Mouse (Mus musculus): ENCODE results near the gene Cfdp1. TPM values are rescaled to one million over a fixed set of nuclear protein-coding genes. Genes with fewer than 3 reads are reported as not detected.
A peak's percentile ranks its signal among the peaks of the same experiment; 100 is the strongest.

Cfdp1 gene
- polyA plus RNA-seq, 1 experiment from 2014 or later: 195 TPM

GRCm38 (mm10) chr8:111769296-111769695, 84.8 kb downstream of the Cfdp1 start:
- peaks cover 6% of the 10 kb centered on the region for H3K36me3 ChIP-seq
- H3K27me3 ChIP-seq (replicated peaks): no peaks in the 10 kb centered on the region
- H3K4me1 ChIP-seq: peaks cover 7% of the 10 kb centered on the region; the same call in 1 of the 2 replicates
- H3K9me3 ChIP-seq: no peaks in the 10 kb centered on the region
- no peak for ATAC-seq (ENCODE audit: insufficient read depth, low FRiP score, low read depth)
- WGBS: 68% methylated on average over 15 of the region's 15 CpGs
- H3K4me2 ChIP-seq: no peak overlapping the region
- no peak overlapping the region for H3K4me3 ChIP-seq (replicated peaks)
- H3K9ac ChIP-seq: no peak overlapping the region
- peak overlapping the region; percentile 26; the same call in 1 of the 2 replicates for H3K27ac ChIP-seq

DNA sequence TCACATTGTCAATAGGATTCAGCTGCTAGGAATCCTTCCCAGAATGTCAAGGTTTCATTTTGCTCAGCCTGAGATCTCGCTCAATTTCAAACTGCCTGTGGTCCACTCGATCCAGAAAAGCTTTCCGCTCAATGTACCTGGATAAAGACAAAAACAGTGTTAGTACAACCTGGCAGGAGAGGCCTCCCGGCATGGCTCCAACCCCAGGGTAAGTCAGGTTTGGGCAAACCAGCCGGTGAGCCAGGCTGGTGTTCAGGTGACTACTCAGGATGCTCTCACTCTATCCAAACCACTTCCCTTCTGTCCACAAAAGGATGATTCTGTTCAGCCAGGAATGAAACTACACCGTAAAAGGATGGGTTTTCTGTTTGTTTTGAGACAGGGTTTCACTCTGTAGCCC, 85.4 kb downstream of the Cfdp1 start:
- H3K36me3 ChIP-seq: peaks cover 6% of the 10 kb centered on the region
- no peaks in the 10 kb centered on the region for H3K9me3 ChIP-seq
- H3K27me3 ChIP-seq (replicated peaks): no peaks in the 10 kb centered on the region
- no peak for ATAC-seq (ENCODE audit: insufficient read depth, low FRiP score, low read depth)
- WGBS: 85% methylated on average over 6 of the region's 6 CpGs
- H3K27ac ChIP-seq: no peak overlapping the region
- peaks cover 7% of the 10 kb centered on the region; the same call in 1 of the 2 replicates for H3K4me1 ChIP-seq
- H3K4me2 ChIP-seq: no peak overlapping the region
- no peak overlapping the region for H3K9ac ChIP-seq
- no peak overlapping the region for H3K4me3 ChIP-seq (replicated peaks)

- no peak for ATAC-seq (ENCODE audit: insufficient read depth, low FRiP score, low read depth)
- H3K36me3 ChIP-seq: peaks cover 6% of the 10 kb centered on the region
- no peak overlapping the region for H3K27ac ChIP-seq
- no peaks in the 10 kb centered on the region for H3K9me3 ChIP-seq
- H3K27me3 ChIP-seq (replicated peaks): no peaks in the 10 kb centered on the region
- no peak overlapping the region for H3K4me2 ChIP-seq
- WGBS: 80% methylated on average over 4 of the region's 4 CpGs
- H3K4me3 ChIP-seq (replicated peaks): no peak overlapping the region
- peaks cover 7% of the 10 kb centered on the region; the same call in 1 of the 2 replicates for H3K4me1 ChIP-seq
- H3K9ac ChIP-seq: no peak overlapping the region
Measured at GRCm38 (mm10) chr8:111765616-111766015, 88.5 kb downstream of the Cfdp1 start.

- H3K36me3 ChIP-seq: peaks cover 6% of the 10 kb centered on the region
Measured at GRCm38 (mm10) chr8:111765096-111765495, 89.0 kb downstream of the Cfdp1 start.

DNA sequence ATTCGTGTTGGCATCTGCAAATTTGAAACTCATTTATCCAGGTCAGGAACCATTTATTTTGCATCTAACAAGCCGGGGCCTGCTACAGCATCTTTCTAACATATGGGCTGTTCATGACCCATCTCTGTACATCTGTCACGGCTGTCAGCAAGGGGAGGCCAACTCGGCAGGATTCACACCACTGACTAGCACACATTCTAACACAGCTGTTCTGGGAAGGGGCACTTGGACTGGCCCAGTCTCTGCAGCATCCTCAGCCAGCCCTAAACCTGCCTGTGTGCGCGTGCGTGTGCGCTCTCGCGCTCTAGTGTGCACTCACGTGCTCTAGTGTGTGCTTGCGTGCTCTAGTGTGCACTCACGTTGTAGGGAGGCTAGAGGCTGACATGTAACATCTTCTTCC, 93.4 kb downstream of the Cfdp1 start:
- Histone ChIP-seq H3K4me3 (replicated peaks) (no peak overlapping the region), H3K27me3 (replicated peaks) (no peaks in the 10 kb centered on the region), H3K9ac (no peak overlapping the region), H3K9me3 (no peaks in the 10 kb centered on the region), H3K4me1 (no peaks in the 10 kb centered on the region), H3K27ac (no peak overlapping the region), H3K36me3 (peaks cover 3% of the 10 kb centered on the region; the same call in 1 of the 2 replicates), H3K4me2 (no peak overlapping the region)
- WGBS: 79% methylated on average over 13 of the region's 13 CpGs
- ATAC-seq (ENCODE audit: insufficient read depth, low FRiP score, low read depth): no peak

More at GRCm38 (mm10) chr8:111765096-111765495, 89.0 kb downstream of the Cfdp1 start:
- Histone ChIP-seq H3K4me1 (peaks cover 7% of the 10 kb centered on the region; the same call in 1 of the 2 replicates), H3K4me2 (no peak overlapping the region), H3K27me3 (replicated peaks) (no peaks in the 10 kb centered on the region), H3K9me3 (no peaks in the 10 kb centered on the region), H3K27ac (no peak overlapping the region), H3K4me3 (replicated peaks) (no peak overlapping the region), H3K9ac (no peak overlapping the region)
- WGBS: 90% methylated on average over 9 of the region's 9 CpGs
- no peak for ATAC-seq (ENCODE audit: insufficient read depth, low FRiP score, low read depth)

- Histone ChIP-seq H3K4me3 (replicated peaks) (no peak overlapping the region), H3K27me3 (replicated peaks) (no peaks in the 10 kb centered on the region), H3K9ac (no peak overlapping the region), H3K9me3 (no peaks in the 10 kb centered on the region), H3K4me2 (no peak overlapping the region), H3K27ac (no peak overlapping the region), H3K4me1 (peaks cover 5% of the 10 kb centered on the region; the same call in 1 of the 2 replicates), H3K36me3 (no peaks in the 10 kb centered on the region)
- 84% methylated on average over 5 of the region's 5 CpGs for WGBS
- ATAC-seq (ENCODE audit: insufficient read depth, low FRiP score, low read depth): no peak
Measured at GRCm38 (mm10) chr8:111758817-111759216, 95.3 kb downstream of the Cfdp1 start.

GRCm38 (mm10) chr8:111757599-111757998, 96.5 kb downstream of the Cfdp1 start:
- no peaks in the 10 kb centered on the region for H3K9me3 ChIP-seq
- H3K4me1 ChIP-seq: peaks cover 5% of the 10 kb centered on the region; the same call in 1 of the 2 replicates
- 89% methylated on average over 9 of the region's 9 CpGs for WGBS
- H3K27ac ChIP-seq: no peak overlapping the region
- H3K27me3 ChIP-seq (replicated peaks): no peaks in the 10 kb centered on the region
- no peak for ATAC-seq (ENCODE audit: insufficient read depth, low FRiP score, low read depth)
- no peaks in the 10 kb centered on the region for H3K36me3 ChIP-seq
- H3K4me3 ChIP-seq (replicated peaks): no peak overlapping the region
- H3K9ac ChIP-seq: no peak overlapping the region
- H3K4me2 ChIP-seq: no peak overlapping the region

DNA sequence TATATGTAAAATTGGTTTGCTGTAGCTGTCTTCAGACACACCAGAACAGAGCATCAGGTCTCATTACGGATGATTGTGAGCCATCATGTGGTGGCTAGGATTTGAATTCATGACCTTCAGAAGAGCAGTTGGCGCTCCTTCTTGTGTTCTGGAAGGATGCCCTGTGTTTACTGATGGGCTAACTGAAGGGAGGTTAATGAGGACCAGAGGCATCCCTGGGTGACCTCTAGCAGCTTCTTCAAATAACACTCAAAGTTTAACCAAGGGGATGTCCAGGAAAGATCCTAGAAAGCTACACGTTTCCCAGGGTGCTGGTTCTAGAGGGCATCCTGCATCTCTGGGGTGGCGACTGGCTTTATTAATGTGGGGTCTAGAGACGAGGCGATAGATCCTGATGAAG, 99.4 kb downstream of the Cfdp1 start:
- Histone ChIP-seq H3K4me1 (peaks cover 5% of the 10 kb centered on the region; the same call in 1 of the 2 replicates), H3K36me3 (no peaks in the 10 kb centered on the region), H3K27me3 (replicated peaks) (no peaks in the 10 kb centered on the region), H3K27ac (no peak overlapping the region), H3K9me3 (no peaks in the 10 kb centered on the region), H3K4me2 (no peak overlapping the region), H3K4me3 (replicated peaks) (no peak overlapping the region), H3K9ac (no peak overlapping the region)
- no peak for ATAC-seq (ENCODE audit: insufficient read depth, low FRiP score, low read depth)
- WGBS: 81% methylated on average over 6 of the region's 6 CpGs

DNA sequence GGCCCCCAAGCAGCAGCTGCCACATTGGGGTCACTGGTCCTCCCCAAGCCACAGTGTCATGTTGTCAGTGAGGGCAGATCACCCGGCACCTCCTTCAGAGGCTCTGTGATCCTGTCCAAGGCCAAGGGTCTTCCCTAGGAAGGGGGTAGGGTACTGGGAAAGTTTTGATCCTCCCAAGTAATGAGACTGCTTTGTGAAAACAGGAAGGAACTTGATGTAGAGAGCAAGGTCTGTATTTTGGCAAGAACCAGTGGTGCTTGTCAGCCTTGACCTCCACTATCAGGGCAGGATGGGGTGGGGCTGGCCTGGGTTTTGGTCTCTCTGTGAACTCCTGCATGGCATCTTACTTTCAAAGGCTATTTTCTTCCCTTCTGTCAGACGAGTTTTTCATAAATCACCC, 100.0 kb downstream of the Cfdp1 start:
- no peak for ATAC-seq (ENCODE audit: insufficient read depth, low FRiP score, low read depth)
- Histone ChIP-seq H3K4me2 (no peak overlapping the region), H3K9me3 (no peaks in the 10 kb centered on the region), H3K27me3 (replicated peaks) (no peaks in the 10 kb centered on the region), H3K36me3 (no peaks in the 10 kb centered on the region), H3K27ac (no peak overlapping the region), H3K4me3 (replicated peaks) (no peak overlapping the region), H3K9ac (no peak overlapping the region), H3K4me1 (peaks cover 5% of the 10 kb centered on the region; the same call in 1 of the 2 replicates)
- 41% methylated on average over 2 of the region's 2 CpGs for WGBS

DNA sequence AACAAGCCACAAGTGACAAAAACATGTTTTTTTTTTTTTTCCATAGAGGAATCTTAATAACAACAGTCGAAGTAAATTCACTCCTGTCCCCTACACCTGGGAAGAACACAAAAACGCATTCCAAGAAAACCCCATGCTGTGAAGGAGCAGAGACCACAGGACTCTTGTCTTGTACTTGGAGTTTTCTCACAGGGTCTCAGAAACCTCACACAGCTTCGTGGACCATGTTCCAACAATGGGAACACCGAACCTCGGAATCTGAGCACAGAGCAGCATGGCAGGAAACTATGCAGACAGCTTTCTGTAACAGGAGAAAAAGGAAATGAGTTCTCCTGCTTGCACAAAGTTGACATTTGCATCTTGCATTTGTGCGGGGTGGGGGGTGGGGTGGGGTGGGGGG, 105.3 kb downstream of the Cfdp1 start:
- Histone ChIP-seq H3K4me1 (peaks cover 29% of the 10 kb centered on the region), H3K4me2 (no peak overlapping the region), H3K4me3 (replicated peaks) (no peak overlapping the region), H3K9me3 (no peaks in the 10 kb centered on the region), H3K9ac (no peak overlapping the region), H3K27ac (no peak overlapping the region), H3K36me3 (no peaks in the 10 kb centered on the region), H3K27me3 (replicated peaks) (no peaks in the 10 kb centered on the region)
- ATAC-seq (ENCODE audit: insufficient read depth, low FRiP score, low read depth): no peak
- 49% methylated on average over 6 of the region's 6 CpGs for WGBS

DNA sequence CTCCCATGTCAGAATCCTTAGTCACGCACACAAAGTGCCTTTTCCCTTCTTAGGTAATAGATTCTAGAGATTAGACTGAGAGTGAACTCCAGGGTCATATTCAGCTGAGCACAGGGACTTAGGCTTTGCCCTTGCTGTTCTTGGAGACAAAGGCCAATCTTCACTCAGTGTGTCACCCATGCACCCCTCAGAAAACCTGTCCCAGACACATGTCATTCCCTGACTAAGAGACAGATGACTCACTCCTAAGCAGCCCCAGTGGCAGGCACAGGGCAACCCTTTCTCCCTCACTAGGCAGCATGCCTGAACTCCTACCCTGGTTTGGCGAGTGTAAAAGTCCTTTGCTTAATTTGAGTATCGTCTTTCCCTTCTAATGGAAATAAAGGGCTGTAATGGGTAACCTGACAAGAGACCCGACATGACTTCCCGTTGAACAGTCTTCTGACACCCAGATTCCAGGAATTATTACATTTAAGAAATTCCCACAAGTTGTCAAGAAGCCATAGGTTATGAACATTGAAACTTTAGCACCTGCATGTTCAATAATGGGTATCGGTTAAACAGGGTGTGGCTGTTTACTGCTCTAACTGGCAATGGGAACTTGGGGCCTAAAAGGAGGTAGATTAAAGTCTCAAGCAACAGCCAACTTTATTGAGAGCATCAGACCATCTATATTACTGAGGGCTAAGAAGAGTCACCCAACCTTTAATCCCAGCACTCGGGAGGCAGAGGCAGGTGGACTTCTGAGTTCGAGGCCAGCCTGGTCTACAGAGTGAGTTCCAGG, 106.0 kb downstream of the Cfdp1 start:
- Histone ChIP-seq H3K4me1 (peaks cover 29% of the 10 kb centered on the region), H3K9me3 (no peaks in the 10 kb centered on the region), H3K27me3 (replicated peaks) (no peaks in the 10 kb centered on the region), H3K27ac (peak overlapping the region; percentile 21; the same call in 1 of the 2 replicates), H3K36me3 (no peaks in the 10 kb centered on the region), H3K4me3 (replicated peaks) (no peak overlapping the region), H3K4me2 (no peak overlapping the region), H3K9ac (no peak overlapping the region)
- ATAC-seq (ENCODE audit: insufficient read depth, low FRiP score, low read depth): no peak
- 69% methylated on average over 8 of the region's 8 CpGs for WGBS

DNA sequence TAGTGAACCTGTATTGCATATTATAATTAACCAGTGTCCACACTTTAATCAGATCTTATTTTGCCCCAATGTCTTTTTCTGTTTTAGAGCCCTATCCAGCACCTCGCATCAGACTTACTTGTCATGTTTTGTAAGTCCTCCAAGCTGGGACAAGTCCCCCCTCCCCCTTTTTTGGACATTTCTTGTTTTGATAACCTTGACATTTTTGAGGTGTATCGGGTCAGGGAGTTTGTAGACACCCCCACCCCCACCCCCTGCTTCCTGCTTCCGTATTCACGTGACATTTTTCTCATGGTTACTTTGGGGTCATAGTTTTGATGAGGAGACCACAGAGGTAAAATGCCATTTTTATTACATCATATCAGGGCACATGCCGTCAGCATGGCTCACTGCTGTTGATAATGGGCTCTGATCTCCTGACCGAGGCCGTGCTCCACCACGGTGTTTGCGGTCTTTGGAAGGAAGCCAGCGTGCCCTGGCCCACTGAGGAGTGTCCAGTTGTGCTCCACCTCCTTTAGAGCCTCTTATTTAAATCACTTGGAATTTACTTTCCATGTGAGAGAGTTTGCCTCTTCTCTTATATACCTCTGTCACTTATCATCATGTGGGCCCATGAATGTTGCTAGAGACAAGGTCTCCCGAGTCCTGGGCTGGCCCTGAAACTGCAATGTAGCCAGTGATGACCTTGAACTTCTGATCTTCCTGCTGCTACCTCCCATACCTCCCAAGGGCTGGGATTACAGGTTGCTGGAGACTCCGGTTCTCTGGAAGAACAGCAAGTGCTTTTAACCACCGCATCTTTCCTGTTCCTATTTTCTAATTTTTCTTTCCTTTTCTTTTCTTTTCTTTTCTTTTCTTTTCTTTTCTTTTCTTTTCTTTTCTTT, 107.3 kb downstream of the Cfdp1 start:
- H3K4me1 ChIP-seq: peaks cover 36% of the 10 kb centered on the region
- no peaks in the 10 kb centered on the region for H3K9me3 ChIP-seq
- no peaks in the 10 kb centered on the region for H3K36me3 ChIP-seq
- H3K27me3 ChIP-seq (replicated peaks): no peaks in the 10 kb centered on the region
- 58% methylated on average over 13 of the region's 13 CpGs for whole genome bisulfite sequencing
- H3K9ac ChIP-seq: no peak overlapping the region
- H3K4me2 ChIP-seq: no peak overlapping the region
- H3K4me3 ChIP-seq (replicated peaks): no peak overlapping the region
- no peak for ATAC-seq (ENCODE audit: insufficient read depth, low FRiP score, low read depth)
- peak overlapping the region; percentile 93 for H3K27ac ChIP-seq

Measured in stomach, embryonic 15.5 days (tissue).